Mouse (Mus musculus): ENCODE measurements at regions not wholly inside any gene's neighbourhood (a gene's known extent, or its start where the extent isn't known, plus 50 kb on each side); places are given as distances from the start of the nearest gene placed in this dataset.

DNA sequence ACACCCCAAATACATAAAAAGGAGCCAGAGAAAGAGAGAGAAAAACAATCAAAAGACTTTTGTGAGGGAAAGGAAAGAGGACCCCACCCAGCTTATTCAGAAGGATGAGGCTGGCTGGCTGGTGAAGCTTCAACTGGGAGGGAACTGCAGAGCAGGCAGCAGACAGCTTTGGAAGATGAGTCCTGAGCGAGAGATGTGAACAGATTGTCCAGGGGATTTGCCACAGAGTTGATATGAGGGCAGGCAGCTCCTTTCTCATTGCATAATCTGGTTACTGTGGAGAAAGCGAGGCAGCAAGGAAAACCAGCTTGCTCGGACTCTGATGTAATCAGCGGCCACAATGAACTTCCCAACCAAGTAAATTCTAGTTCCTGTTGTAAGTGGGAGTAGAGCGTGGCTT is 188.6 kb downstream of the Tpbg start:
- TF ChIP-seq MAFK (IDR thresholded peaks at IDR 0.05; ENCODE audit: insufficient read depth, low read depth, low read length) (no peak), HCFC1 (IDR thresholded peaks at IDR 0.05; ENCODE audit: borderline replicate concordance, insufficient read depth, low read length) (no peak), ZNF384 (IDR thresholded peaks at IDR 0.05; ENCODE audit: low read depth, low read length) (no peak), CHD2 (IDR thresholded peaks at IDR 0.05; ENCODE audit: low read depth, low read length) (no peak), ZC3H11A (IDR thresholded peaks at IDR 0.05; ENCODE audit: borderline replicate concordance, low read depth, low read length) (no peak)

Data from ES-E14 (cell line).